Mouse (Mus musculus) hindbrain, postnatal 0 days (tissue): ENCODE results near the gene Map7. TPM values are rescaled to one million over a fixed set of nuclear protein-coding genes. Genes with fewer than 3 reads are reported as not detected.

ENCODE experiments used
- ATAC-seq: fragments of 200-750 bp; cut with Nextera tagmentation; 2 replicates; pipeline ENCODE4 v1.8.0; 2017; ENCODE audit warnings: mild to moderate bottlenecking, moderate TSS enrichment, moderate library complexity
- DNase-seq: peaks from one replicate; pipeline ENCODE4 v3.0.0-alpha.2; 2015; ENCODE audit warnings: low spot score
- H3K27ac ChIP-seq: fragments of 300-500 bp; sonication (generic); 2 replicates; pipeline ENCODE4 v1.5.1; 2014; ENCODE audit warnings: mild to moderate bottlenecking
- H3K27me3 ChIP-seq: fragments of 300-500 bp; sonication (generic); 2 replicates; pipeline ENCODE4 v1.6.1; 2014; ENCODE audit warnings: low read length, mixed read lengths; ENCODE audit not compliant: insufficient read depth
- H3K36me3 ChIP-seq: fragments of 300-500 bp; sonication (generic); 2 replicates; pipeline ENCODE4 v1.6.1; 2014; ENCODE audit warnings: low read length, mixed read lengths; ENCODE audit not compliant: insufficient read depth
- H3K4me1 ChIP-seq: fragments of 300-500 bp; sonication (generic); 2 replicates; pipeline ENCODE4 v1.6.1; 2014; ENCODE audit warnings: antibody characterized with exemption, low read length, mixed read lengths; ENCODE audit not compliant: insufficient read depth
- H3K4me2 ChIP-seq: fragments of 300-500 bp; sonication (generic); 2 replicates; pipeline ENCODE4 v1.6.1; 2014; ENCODE audit warnings: low read depth, mild to moderate bottlenecking, low read length, moderate library complexity, mixed read lengths
- H3K4me3 ChIP-seq: fragments of 300-500 bp; sonication (generic); 2 replicates; pipeline ENCODE4 v1.5.1; 2014; ENCODE audit warnings: low read length
- H3K9ac ChIP-seq: fragments of 300-500 bp; sonication (generic); replicated peaks from 2 replicates; pipeline ENCODE4 v1.6.1; 2014; ENCODE audit warnings: mild to moderate bottlenecking, low read length, moderate library complexity, mixed read lengths
- H3K9me3 ChIP-seq: fragments of 300-500 bp; sonication (generic); 2 replicates; pipeline ENCODE4 v1.6.1; 2016; ENCODE audit warnings: low read length, mixed read lengths
- CTCF ChIP-seq: IDR thresholded peaks from 2 replicates; pipeline ENCODE4 v1.5.1; 2016; ENCODE audit warnings: antibody characterized with exemption, control low read depth, low read depth
- WGBS: fragments of 180-500 bp; shearing (Covaris S2); extraction: QIAGEN DNeasy Blood & Tissue Kit; methylation state at CpG from one replicate; pipeline ENCODE4 v1.1.7; 2014; 5-methylcytosine and 5-hydroxymethylcytosine counted together
- polyA plus RNA-seq: library from polyadenylated mRNA; unstranded; fragments of >200 nt; fragmentation: Nextera tagmentation; extraction: Ambion mirVana; gene quantifications from 2 replicates; pipeline ENCODE4 v1.2.1, GENCODE M21; 2015
- total RNA-seq: library from RNA; depleted of rRNA; stranded (reverse); fragments of >200 nt; gene quantifications from 2 replicates; pipeline ENCODE4 v1.2.3, GENCODE M21; 2014

The Map7 gene
- total and polyA plus RNA-seq, 2 experiments from 2014 or later, result 6.2 to 15.1 TPM

DNA sequence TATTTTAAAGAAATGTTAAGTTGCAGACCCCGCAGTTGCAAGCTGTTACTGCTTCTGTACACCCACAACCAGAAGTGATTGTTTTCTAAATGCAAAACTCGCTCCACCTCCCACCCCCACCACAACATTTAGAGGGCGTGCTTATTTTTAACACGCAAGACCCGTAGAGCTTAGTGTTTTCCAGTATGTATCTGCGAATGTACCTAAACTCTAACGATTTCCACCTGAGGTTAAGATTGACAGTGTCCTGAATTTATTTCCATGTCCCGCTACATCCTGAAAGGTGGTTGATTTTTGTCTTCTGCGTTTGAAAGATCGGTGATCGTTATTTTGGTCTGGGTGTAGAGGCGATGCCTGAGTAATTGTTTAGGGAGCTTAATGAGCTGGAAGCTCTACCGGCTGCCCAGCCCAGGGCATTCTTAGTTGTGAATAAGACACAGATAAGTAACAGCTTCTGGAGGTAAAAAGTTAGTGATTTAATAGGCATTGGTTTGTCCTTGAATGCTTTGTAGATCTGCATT lies 1.6 kb downstream of the Map7 start:
- Histone ChIP-seq H3K27ac (no peak overlapping the region; the same call in 1 of the 2 replicates), H3K9ac (peak overlapping the region; percentile 65; the same call in 1 of the 2 replicates), H3K36me3 (no peaks in the 10 kb centered on the region), H3K4me1 (no peaks in the 10 kb centered on the region), H3K4me2 (peak overlapping the region; percentile 93), H3K4me3 (peak overlapping the region; percentile 62), H3K9me3 (no peaks in the 10 kb centered on the region), H3K27me3 (peaks cover 10% of the 10 kb centered on the region; the same call in 1 of the 2 replicates)
- WGBS, result 1% methylated on average over 13 of the region's 13 CpGs
- ATAC-seq (no peak), DNase-seq (peak; percentile 6)
- no peak for TF ChIP-seq CTCF

DNA sequence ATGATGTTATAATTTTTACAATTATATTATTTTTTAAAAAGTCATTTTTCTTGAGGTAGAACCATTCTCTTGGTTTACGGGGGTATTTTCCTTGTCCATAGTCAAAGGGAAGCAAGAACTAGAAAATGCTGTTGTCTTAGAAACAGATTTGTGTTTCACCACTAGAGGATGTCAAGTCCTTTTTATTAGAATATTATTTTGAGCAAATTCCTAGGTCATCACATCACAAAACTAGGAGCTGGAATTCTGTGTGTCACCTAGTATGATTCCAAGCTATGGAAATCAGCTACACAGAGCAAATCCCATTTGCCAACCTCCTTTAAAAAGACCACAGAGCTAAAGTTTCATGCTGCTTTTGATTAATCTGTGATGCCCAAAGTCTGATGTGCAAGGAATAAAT lies 3.9 kb downstream of the Map7 start:
- no peaks in the 10 kb centered on the region for H3K9me3 ChIP-seq

DNA sequence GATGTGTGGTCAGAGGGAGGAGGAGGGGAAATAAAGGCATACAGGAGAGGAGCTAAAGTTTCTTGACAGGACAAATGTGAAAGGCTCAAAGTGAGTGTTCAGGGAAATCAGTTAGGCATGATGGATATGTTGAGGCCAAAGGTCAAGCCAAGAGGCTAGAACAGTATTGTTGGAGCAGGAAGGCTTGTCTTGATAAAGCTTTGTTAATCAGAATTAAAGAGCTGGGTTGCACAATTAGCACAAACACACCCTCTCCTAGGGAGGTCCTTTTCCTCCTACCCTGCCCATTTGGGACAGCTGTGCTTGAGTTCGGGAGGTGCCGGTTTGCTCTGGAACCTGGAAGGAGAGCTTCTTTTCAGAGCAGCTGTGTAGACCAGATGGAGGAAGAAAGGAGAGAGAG lies 5.2 kb downstream of the Map7 start:
- 31% methylated on average over 2 of the region's 2 CpGs for WGBS
- Histone ChIP-seq H3K4me1 (no peaks in the 10 kb centered on the region), H3K9me3 (no peaks in the 10 kb centered on the region), H3K9ac (no peak overlapping the region), H3K4me2 (no peak overlapping the region), H3K27me3 (peaks cover 4% of the 10 kb centered on the region; the same call in 1 of the 2 replicates), H3K27ac (no peak overlapping the region), H3K4me3 (no peak overlapping the region), H3K36me3 (no peaks in the 10 kb centered on the region)
- TF ChIP-seq CTCF, result no peak
- DNase-seq (no peak), ATAC-seq (no peak)

More for the DNA sequence above, 3.9 kb downstream of the Map7 start:
- TF ChIP-seq CTCF, result peak; percentile 72
- no peaks in the 10 kb centered on the region for H3K4me1 ChIP-seq
- H3K27me3 ChIP-seq, result peaks cover 10% of the 10 kb centered on the region; the same call in 1 of the 2 replicates
- H3K4me3 ChIP-seq, result no peak overlapping the region
- H3K27ac ChIP-seq, result no peak overlapping the region
- H3K4me2 ChIP-seq, result no peak overlapping the region
- 84% methylated on average over 1 of the region's 1 CpGs for WGBS
- no peak overlapping the region for H3K9ac ChIP-seq
- no peaks in the 10 kb centered on the region for H3K36me3 ChIP-seq
- ATAC-seq (no peak), DNase-seq (peak; percentile 51)

DNA sequence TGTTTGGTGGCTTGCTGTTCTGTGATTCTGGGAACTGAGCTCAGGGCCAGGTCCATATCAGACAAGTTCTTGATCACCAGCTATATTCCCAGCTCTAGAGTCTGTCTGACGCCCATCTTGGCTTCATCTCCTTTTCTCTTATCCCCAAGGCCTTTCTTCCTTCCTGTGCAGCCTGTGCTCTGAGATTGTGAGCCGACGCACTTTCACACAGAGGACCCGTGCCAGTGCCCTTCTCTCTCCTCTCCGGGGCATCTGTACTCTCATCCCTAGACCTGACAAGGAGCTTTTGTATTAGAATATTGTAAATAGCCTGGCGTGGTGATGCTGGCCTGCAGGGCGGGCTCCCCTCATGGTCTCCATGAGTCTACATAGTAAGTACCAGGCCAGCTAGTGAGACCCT lies 7.1 kb downstream of the Map7 start:
- TF ChIP-seq CTCF, result no peak
- DNase-seq (no peak), ATAC-seq (no peak)
- no peak overlapping the region for H3K4me2 ChIP-seq
- peaks cover under 1% of the 10 kb centered on the region; the same call in 1 of the 2 replicates for H3K27me3 ChIP-seq
- no peak overlapping the region for H3K27ac ChIP-seq
- H3K36me3 ChIP-seq, result no peaks in the 10 kb centered on the region
- H3K9me3 ChIP-seq, result no peaks in the 10 kb centered on the region
- no peaks in the 10 kb centered on the region for H3K4me1 ChIP-seq
- no peak overlapping the region for H3K4me3 ChIP-seq
- 78% methylated on average over 7 of the region's 7 CpGs for WGBS
- H3K9ac ChIP-seq, result no peak overlapping the region

DNA sequence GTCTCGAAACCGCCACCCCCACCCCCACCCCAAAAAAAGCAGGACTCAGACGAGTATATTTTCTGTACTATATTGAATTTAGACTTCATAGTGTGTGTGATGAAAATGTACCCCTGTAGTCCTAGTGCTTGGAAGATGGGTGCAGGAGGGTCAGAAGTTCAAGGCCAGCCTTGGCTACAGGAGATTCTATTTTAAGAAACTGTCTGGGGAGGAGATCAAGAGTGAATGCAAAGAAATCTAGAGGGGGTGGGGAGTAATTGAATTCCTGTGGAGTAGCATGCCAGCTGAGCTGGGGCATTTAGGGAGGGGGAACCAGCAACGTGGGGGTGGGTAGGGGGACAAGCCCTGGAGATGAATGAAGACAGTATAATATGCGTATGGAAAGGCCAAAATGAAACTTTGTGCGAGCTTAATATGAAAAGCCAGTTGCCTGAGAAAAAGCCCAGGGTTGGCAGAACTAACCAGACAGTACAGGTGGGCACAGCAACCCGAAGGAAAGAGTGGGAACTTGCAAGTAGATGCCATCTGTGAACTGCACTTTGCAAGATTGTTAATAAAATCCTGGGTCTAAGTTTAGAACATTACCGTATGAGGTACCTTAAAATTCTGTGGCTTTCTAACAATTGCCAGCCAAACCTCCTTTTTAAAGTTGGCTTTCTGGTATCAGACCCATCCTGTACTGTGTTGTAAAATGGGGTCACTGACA lies 8.9 kb downstream of the Map7 start:
- Histone ChIP-seq H3K36me3 (no peaks in the 10 kb centered on the region), H3K4me2 (no peak overlapping the region), H3K9me3 (no peaks in the 10 kb centered on the region), H3K27me3 (no peaks in the 10 kb centered on the region), H3K4me3 (no peak overlapping the region), H3K4me1 (no peaks in the 10 kb centered on the region), H3K27ac (no peak overlapping the region), H3K9ac (no peak overlapping the region)
- DNase-seq (no peak), ATAC-seq (no peak)
- no peak for TF ChIP-seq CTCF
- WGBS, result 79% methylated on average over 8 of the region's 8 CpGs

DNA sequence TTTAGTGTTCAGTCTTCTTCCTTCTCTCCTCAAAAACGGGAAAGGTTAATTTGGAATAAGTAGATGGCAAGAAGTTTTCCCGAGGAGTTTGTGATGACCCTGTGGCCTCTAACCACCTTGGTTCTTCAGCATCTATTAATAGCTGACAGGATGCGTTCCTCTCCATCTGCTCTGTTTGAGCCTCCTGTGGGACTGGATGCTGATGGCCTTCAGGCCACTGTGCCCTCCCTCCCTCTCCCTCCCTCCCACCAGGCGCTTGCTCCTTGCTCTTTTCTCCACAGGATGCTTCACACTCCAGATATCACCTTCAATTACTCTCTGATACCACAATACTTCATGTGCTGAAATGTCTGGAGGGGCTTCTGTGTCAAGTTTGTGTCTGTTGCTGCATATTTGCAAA lies 10.5 kb downstream of the Map7 start:
- no peaks in the 10 kb centered on the region for H3K4me1 ChIP-seq
- no peaks in the 10 kb centered on the region for H3K36me3 ChIP-seq
- DNase-seq, result no peak
- no peaks in the 10 kb centered on the region for H3K9me3 ChIP-seq
- H3K27me3 ChIP-seq, result no peaks in the 10 kb centered on the region
- H3K27ac ChIP-seq, result no peak overlapping the region
- H3K4me2 ChIP-seq, result no peak overlapping the region
- H3K4me3 ChIP-seq, result no peak overlapping the region
- no peak for TF ChIP-seq CTCF
- no peak for ATAC-seq
- H3K9ac ChIP-seq, result no peak overlapping the region
- WGBS, result 62% methylated on average over 4 of the region's 4 CpGs

DNA sequence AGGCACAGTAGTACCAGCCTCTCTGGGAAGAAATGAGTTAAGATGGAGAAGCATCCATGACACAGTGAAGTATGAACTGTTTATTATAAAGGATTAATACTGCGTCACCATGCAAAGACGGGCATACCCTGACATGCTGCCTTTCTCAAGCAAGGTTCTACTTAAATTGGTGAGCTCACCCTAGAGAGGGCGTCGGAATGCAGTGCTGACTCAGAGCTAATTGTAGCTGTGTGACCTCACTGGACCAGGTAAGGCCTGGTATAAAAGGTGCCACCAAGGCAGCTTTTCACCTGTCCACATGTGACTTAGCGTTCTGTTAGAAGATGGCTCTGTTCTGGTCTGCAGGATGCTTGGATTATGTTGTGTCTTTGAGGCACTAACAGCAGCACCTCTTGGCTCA lies 11.0 kb downstream of the Map7 start:
- 94% methylated on average over 5 of the region's 5 CpGs for WGBS

More for the DNA sequence above, 11.0 kb downstream of the Map7 start:
- Histone ChIP-seq H3K27ac (no peak overlapping the region), H3K4me1 (no peaks in the 10 kb centered on the region), H3K9ac (no peak overlapping the region), H3K9me3 (no peaks in the 10 kb centered on the region), H3K27me3 (no peaks in the 10 kb centered on the region), H3K36me3 (no peaks in the 10 kb centered on the region), H3K4me3 (no peak overlapping the region), H3K4me2 (no peak overlapping the region)
- no peak for DNase-seq
- no peak for TF ChIP-seq CTCF
- no peak for ATAC-seq
